Mouse (Mus musculus) right cerebral cortex, postnatal 36 days (tissue): ENCODE measurements around the gene Tcf7l1.

Experiments
- DNase-seq, 2 experiments: peaks; one replicate each; pipeline ENCODE4 v3.0.0; 2022; ENCODE audit warnings: low spot score in 2 of 2, mixed read lengths in 1 of 2

The Tcf7l1 gene

GRCm38 (mm10) chr6:72623661-72624402 is 165.2 kb downstream of the Tcf7l1 start:
- no peak for DNase-seq

- no peak for DNase-seq
Observed at GRCm38 (mm10) chr6:72622917-72623316, 166.1 kb downstream of the Tcf7l1 start.

GRCm38 (mm10) chr6:72620920-72621319 is 168.1 kb downstream of the Tcf7l1 start:
- DNase-seq = no peak

- DNase-seq = no peak
Observed at GRCm38 (mm10) chr6:72619734-72620532, 169.1 kb downstream of the Tcf7l1 start.

GRCm38 (mm10) chr6:72616643-72617288 is 172.3 kb downstream of the Tcf7l1 start, which contains the start of gene Tgoln1:
Gene Tgoln1, minus strand, starts transcription at chr6:72617000.
- peak; percentile 88 to 94 for DNase-seq

GRCm38 (mm10) chr6:72615561-72616375 is 173.3 kb downstream of the Tcf7l1 start:
- no peak for DNase-seq

GRCm38 (mm10) chr6:72615151-72615550 is 173.9 kb downstream of the Tcf7l1 start:
- no peak for DNase-seq

GRCm38 (mm10) chr6:72610261-72610660 is 178.8 kb downstream of the Tcf7l1 start:
- DNase-seq = no peak

GRCm38 (mm10) chr6:72608662-72609184 is 180.3 kb downstream of the Tcf7l1 start:
- no peak for DNase-seq

- DNase-seq = no peak
Observed at GRCm38 (mm10) chr6:72607676-72608075, 181.4 kb downstream of the Tcf7l1 start.

GRCm38 (mm10) chr6:72607060-72607459 is 182.0 kb downstream of the Tcf7l1 start:
- no peak for DNase-seq

- DNase-seq = no peak
Observed at GRCm38 (mm10) chr6:72604066-72604465, 185.0 kb downstream of the Tcf7l1 start.

- DNase-seq = peak; percentile 60 to 69
Observed at GRCm38 (mm10) chr6:72601732-72602131, 187.3 kb downstream of the Tcf7l1 start.

- no peak for DNase-seq
Observed at GRCm38 (mm10) chr6:72600771-72601170, 188.3 kb downstream of the Tcf7l1 start.

- no peak for DNase-seq
Observed at GRCm38 (mm10) chr6:72600216-72600615, 188.8 kb downstream of the Tcf7l1 start.

GRCm38 (mm10) chr6:72598791-72599557 is 190.1 kb downstream of the Tcf7l1 start:
- no peak for DNase-seq

- peak; percentile 86 to 92 for DNase-seq
Observed at GRCm38 (mm10) chr6:72597956-72598753, 190.9 kb downstream of the Tcf7l1 start, which contains the start of the genes Elmod3 and Retsat. Gene Elmod3, minus strand, starts transcription at chr6:72598413. Gene Retsat, plus strand, starts transcription at chr6:72598475.

GRCm38 (mm10) chr6:72597083-72597874 is 191.8 kb downstream of the Tcf7l1 start:
- DNase-seq = no peak

GRCm38 (mm10) chr6:72593914-72594313 is 195.1 kb downstream of the Tcf7l1 start:
- DNase-seq = no peak
